Mouse (Mus musculus): ENCODE measurements at regions not wholly inside any gene's neighbourhood (a gene's known extent, or its start where the extent isn't known, plus 50 kb on each side); places are given as distances from the start of the nearest gene placed in this dataset.

DNA sequence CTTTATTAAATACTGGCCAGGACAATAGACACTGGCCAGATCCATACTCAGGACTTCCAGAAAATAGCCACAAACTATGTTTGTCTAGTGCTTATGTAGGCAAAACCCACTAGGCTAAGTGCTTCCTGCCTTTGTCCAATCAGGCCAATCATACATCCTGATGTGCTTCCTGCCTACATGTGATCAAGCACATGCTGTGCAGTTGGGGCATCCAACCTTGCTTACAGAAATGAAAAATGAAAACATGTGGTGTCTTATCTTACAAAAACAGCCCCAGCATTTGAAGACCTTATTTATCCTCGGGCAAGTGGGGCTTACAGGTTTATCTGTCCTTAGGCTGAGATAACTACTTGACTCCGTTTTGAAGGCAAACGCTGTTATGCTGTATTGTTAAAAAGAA is 188.8 kb downstream of the Sec23a start:
- TF ChIP-seq POLR2A (IDR thresholded peaks at IDR 0.05; ENCODE audit: borderline replicate concordance, control insufficient read depth, low read depth, low read length) (no peak), CTCF (IDR thresholded peaks at IDR 0.05; ENCODE audit: control insufficient read depth, insufficient read depth, low read length) (no peak)
